Mouse (Mus musculus) MEL (cell line): ENCODE results near the gene Ogdhl. TPM values are rescaled to one million over a fixed set of nuclear protein-coding genes. Genes with fewer than 3 reads are reported as not detected.

Experiments used
- DNase-seq: peaks from one replicate; pipeline ENCODE4 v3.0.0; 2011; ENCODE audit warnings: low read depth, low spot score
- H3K27ac ChIP-seq: 2 replicates; pipeline ENCODE4 v1.5.1; 2012; ENCODE audit warnings: low read depth, mild to moderate bottlenecking, control low read depth, low read length, moderate library complexity; ENCODE audit not compliant: control insufficient read depth
- H3K27me3 ChIP-seq, 2 experiments: fragments of 150-350 bp in 1 of 2; sonication (generic) in 1 of 2; 2 replicates each; pipeline ENCODE4 v1.6.1; 2012; ENCODE audit warnings: low read length in 2 of 2, mild to moderate bottlenecking in 2 of 2, improper control_type of control experiment in 1 of 2, moderate library complexity in 1 of 2; ENCODE audit not compliant: insufficient read depth in 2 of 2, control insufficient read depth in 1 of 2
- H3K36me3 ChIP-seq, 2 experiments: 2 replicates each; pipeline ENCODE4 v1.6.1; 2012 to 2014; ENCODE audit warnings: low read length in 2 of 2, improper control_type of control experiment in 1 of 2, inconsistent platforms in 1 of 2, mild to moderate bottlenecking in 1 of 2; ENCODE audit not compliant: insufficient read depth in 2 of 2, control insufficient read depth in 1 of 2
- H3K4me1 ChIP-seq, 2 experiments: fragments of 150-350 bp in 1 of 2; sonication (generic) in 1 of 2; 2 replicates each; pipeline ENCODE4 v1.6.1; 2012; ENCODE audit warnings: low read length in 2 of 2, improper control_type of control experiment in 1 of 2, mild to moderate bottlenecking in 1 of 2; ENCODE audit not compliant: insufficient read depth in 2 of 2, control insufficient read depth in 1 of 2
- H3K4me3 ChIP-seq, 2 experiments: fragments of 150-350 bp in 1 of 2; sonication (generic) in 1 of 2; 2 replicates each; pipeline ENCODE4 v1.5.1; 2012; ENCODE audit warnings: low read depth in 2 of 2, low read length in 2 of 2, mild to moderate bottlenecking in 2 of 2, moderate library complexity in 2 of 2, control low read depth in 1 of 2, improper control_type of control experiment in 1 of 2; ENCODE audit not compliant: control insufficient read depth in 1 of 2, insufficient read depth in 1 of 2
- H3K79me2 ChIP-seq: 2 replicates; pipeline ENCODE4 v1.6.1; 2012; ENCODE audit warnings: mild to moderate bottlenecking, low read length, moderate library complexity; ENCODE audit not compliant: control insufficient read depth, poor library complexity, insufficient read depth
- H3K9ac ChIP-seq: 2 replicates; pipeline ENCODE4 v1.6.1; 2012; ENCODE audit warnings: low read depth, mild to moderate bottlenecking, control low read depth, low read length, moderate library complexity; ENCODE audit not compliant: control insufficient read depth, poor library complexity, severe bottlenecking
- H3K9me3 ChIP-seq: fragments of 150-350 bp; sonication (generic); replicated peaks from 2 replicates; pipeline ENCODE4 v1.6.1; 2012; ENCODE audit warnings: mild to moderate bottlenecking, low read length, improper control_type of control experiment, moderate library complexity; ENCODE audit not compliant: insufficient read depth
- CHD2 ChIP-seq: IDR thresholded peaks from 2 replicates; pipeline ENCODE4 v1.6.1; 2011; ENCODE audit warnings: low read length, improper control_type of control experiment
- E2F4 ChIP-seq: IDR thresholded peaks from 2 replicates; pipeline ENCODE4 v1.6.1; 2011; ENCODE audit warnings: low read depth, low read length, improper control_type of control experiment, borderline replicate concordance
- ELF1 ChIP-seq: IDR thresholded peaks from 2 replicates; pipeline ENCODE4 v1.6.1; 2014; ENCODE audit warnings: low read depth, mild to moderate bottlenecking, inconsistent platforms, low read length, improper control_type of control experiment, moderate library complexity
- ETS1 ChIP-seq: IDR thresholded peaks from 2 replicates; pipeline ENCODE4 v1.6.1; 2012; ENCODE audit warnings: low read depth, mild to moderate bottlenecking, inconsistent platforms, low read length, improper control_type of control experiment, moderate library complexity
- GATA1 ChIP-seq: IDR thresholded peaks from 2 replicates; pipeline ENCODE4 v1.6.1; 2011; ENCODE audit warnings: low read depth, low read length, improper control_type of control experiment
- HCFC1 ChIP-seq: IDR thresholded peaks from 2 replicates; pipeline ENCODE4 v1.6.1; 2012; ENCODE audit warnings: low read depth, mild to moderate bottlenecking, inconsistent platforms, low read length, improper control_type of control experiment, moderate library complexity
- MEF2A ChIP-seq: IDR thresholded peaks from 2 replicates; pipeline ENCODE4 v1.6.1; 2014; ENCODE audit warnings: low read depth, mild to moderate bottlenecking, inconsistent platforms, low read length, improper control_type of control experiment; ENCODE audit not compliant: poor library complexity, insufficient replicate concordance, severe bottlenecking; ENCODE audit errors: extremely low read depth
- MYB ChIP-seq: IDR thresholded peaks from 2 replicates; pipeline ENCODE4 v1.6.1; 2011; ENCODE audit warnings: mild to moderate bottlenecking, low read depth, low read length, improper control_type of control experiment
- NELFE ChIP-seq: IDR thresholded peaks from 2 replicates; pipeline ENCODE4 v1.6.1; 2011; ENCODE audit warnings: low read depth, low read length, improper control_type of control experiment
- POLR2A ChIP-seq, 2 experiments: IDR thresholded peaks; 2 replicates each; pipeline ENCODE4 v1.6.1; 2011 to 2012; ENCODE audit warnings: low read length in 2 of 2, mild to moderate bottlenecking in 2 of 2, control low read depth in 1 of 2, improper control_type of control experiment in 1 of 2, low read depth in 1 of 2, moderate library complexity in 1 of 2; ENCODE audit not compliant: control insufficient read depth in 1 of 2, insufficient read depth in 1 of 2, poor library complexity in 1 of 2
- POLR2AphosphoS5 ChIP-seq: IDR thresholded peaks from 2 replicates; pipeline ENCODE4 v1.6.1; 2012; ENCODE audit warnings: low read depth, borderline replicate concordance, mild to moderate bottlenecking, inconsistent platforms, low read length, moderate library complexity, mixed read lengths
- SIN3A ChIP-seq: IDR thresholded peaks from 2 replicates; pipeline ENCODE4 v1.6.1; 2012; ENCODE audit warnings: low read length, improper control_type of control experiment, inconsistent platforms
- SMC3 ChIP-seq: IDR thresholded peaks from 2 replicates; pipeline ENCODE4 v1.6.1; 2011; ENCODE audit warnings: low read depth, low read length, improper control_type of control experiment
- TAL1 ChIP-seq: IDR thresholded peaks from 2 replicates; pipeline ENCODE4 v1.6.1; 2012; ENCODE audit warnings: mild to moderate bottlenecking, inconsistent platforms, low read length, moderate library complexity, mixed read lengths
- TCF12 ChIP-seq: IDR thresholded peaks from 2 replicates; pipeline ENCODE4 v1.6.1; 2014; ENCODE audit warnings: low read depth, mild to moderate bottlenecking, inconsistent platforms, low read length, improper control_type of control experiment, moderate library complexity
- USF2 ChIP-seq, 2 experiments: IDR thresholded peaks; 2 replicates each; pipeline ENCODE4 v1.6.1; 2011 to 2012; ENCODE audit warnings: improper control_type of control experiment in 2 of 2, low read length in 2 of 2, borderline replicate concordance in 1 of 2, inconsistent platforms in 1 of 2, low read depth in 1 of 2, mild to moderate bottlenecking in 1 of 2; ENCODE audit not compliant: insufficient read depth in 1 of 2
- ZMIZ1 ChIP-seq: IDR thresholded peaks from 2 replicates; pipeline ENCODE4 v1.6.1; 2012; ENCODE audit warnings: low read depth, mild to moderate bottlenecking, inconsistent platforms, low read length, improper control_type of control experiment, moderate library complexity
- ZNF384 ChIP-seq: IDR thresholded peaks from 2 replicates; pipeline ENCODE4 v1.6.1; 2012; ENCODE audit warnings: low read depth, mild to moderate bottlenecking, inconsistent platforms, low read length, improper control_type of control experiment
- polyA plus RNA-seq, 2 experiments: library from polyadenylated mRNA; stranded (reverse) in 1 of 2; unstranded in 1 of 2; fragments of >175 nt in 1 of 2; fragments of >200 nt in 1 of 2; gene quantifications; 2 replicates each; pipeline versions ENCODE4 v1.2.1 to v1.2.4; 2012; ENCODE audit warnings: low replicate concordance in 2 of 2, low read depth in 1 of 2; ENCODE audit not compliant: insufficient read length in 2 of 2, insufficient read depth in 1 of 2, missing spikeins in 1 of 2
- total RNA-seq: library from RNA; depleted of rRNA; stranded (reverse); fragments of 300-350 nt; gene quantifications from 2 replicates; pipeline ENCODE4 v1.2.3, GENCODE M21; 2012

The Ogdhl gene
- total and polyA plus RNA-seq, 3 experiments = 9.4 to 12.6 TPM; not detected in 1

- Histone ChIP-seq H3K4me1 (no peaks in the 10 kb centered on the region), H3K79me2 (no peaks in the 10 kb centered on the region), H3K36me3 (no peaks in the 10 kb centered on the region; a peak in 1 of 4 replicates), H3K4me3 (no peak overlapping the region), H3K9me3 (no peaks in the 10 kb centered on the region), H3K27me3 (no peaks in the 10 kb centered on the region), H3K27ac (no peak overlapping the region), H3K9ac (no peak overlapping the region)
- DNase-seq = no peak
- TF ChIP-seq ETS1 (no peak), GATA1 (no peak), POLR2A (IDR thresholded peaks at IDR 0.05; ENCODE audit: control insufficient read depth in 1 of 2, insufficient read depth in 1 of 2, low read depth in 1 of 2, low read length in 2 of 2, poor library complexity in 1 of 2) (no peak), CHD2 (no peak), POLR2AphosphoS5 (no peak), TCF12 (no peak), MYB (no peak), ZNF384 (no peak), ELF1 (no peak), E2F4 (no peak), TAL1 (no peak), NELFE (no peak)
Observed at GRCm38 (mm10) chr14:32301622-32302021, 20.2 kb upstream of the Ogdhl start.

- H3K27me3 ChIP-seq = no peaks in the 10 kb centered on the region
- no peak overlapping the region for H3K27ac ChIP-seq
- no peaks in the 10 kb centered on the region for H3K9me3 ChIP-seq
- H3K4me1 ChIP-seq = no peaks in the 10 kb centered on the region
- no peak overlapping the region for H3K9ac ChIP-seq
- H3K79me2 ChIP-seq = no peaks in the 10 kb centered on the region
- no peak overlapping the region for H3K4me3 ChIP-seq
- H3K36me3 ChIP-seq = no peaks in the 10 kb centered on the region; a peak in 1 of 4 replicates
- no peak for TF ChIP-seq E2F4
- no peak for TF ChIP-seq SIN3A
- TF ChIP-seq USF2 (IDR thresholded peaks at IDR 0.05; ENCODE audit: borderline replicate concordance in 1 of 2, insufficient read depth in 1 of 2, low read depth in 1 of 2, low read length in 2 of 2) = no peak
- no peak for TF ChIP-seq ZMIZ1
- TF ChIP-seq ETS1 = no peak
- no peak for TF ChIP-seq ZNF384
- TF ChIP-seq POLR2AphosphoS5 = no peak
- TF ChIP-seq MEF2A = no peak
- no peak for TF ChIP-seq TAL1
- TF ChIP-seq SMC3 = no peak
- TF ChIP-seq HCFC1 = no peak
- no peak for DNase-seq
Observed at GRCm38 (mm10) chr14:32302423-32302822, 19.4 kb upstream of the Ogdhl start.
